Mouse (Mus musculus): ENCODE results near the gene Fer1l5. TPM values are rescaled to one million over a fixed set of nuclear protein-coding genes. Genes with fewer than 3 reads are reported as not detected.

Fer1l5 gene
- not detected for polyA plus RNA-seq (2014; fragmentation: Illumina TruSeq; extraction: RNeasy Lipid Tissue Mini Kit (QIAGEN cat#74804))

DNA sequence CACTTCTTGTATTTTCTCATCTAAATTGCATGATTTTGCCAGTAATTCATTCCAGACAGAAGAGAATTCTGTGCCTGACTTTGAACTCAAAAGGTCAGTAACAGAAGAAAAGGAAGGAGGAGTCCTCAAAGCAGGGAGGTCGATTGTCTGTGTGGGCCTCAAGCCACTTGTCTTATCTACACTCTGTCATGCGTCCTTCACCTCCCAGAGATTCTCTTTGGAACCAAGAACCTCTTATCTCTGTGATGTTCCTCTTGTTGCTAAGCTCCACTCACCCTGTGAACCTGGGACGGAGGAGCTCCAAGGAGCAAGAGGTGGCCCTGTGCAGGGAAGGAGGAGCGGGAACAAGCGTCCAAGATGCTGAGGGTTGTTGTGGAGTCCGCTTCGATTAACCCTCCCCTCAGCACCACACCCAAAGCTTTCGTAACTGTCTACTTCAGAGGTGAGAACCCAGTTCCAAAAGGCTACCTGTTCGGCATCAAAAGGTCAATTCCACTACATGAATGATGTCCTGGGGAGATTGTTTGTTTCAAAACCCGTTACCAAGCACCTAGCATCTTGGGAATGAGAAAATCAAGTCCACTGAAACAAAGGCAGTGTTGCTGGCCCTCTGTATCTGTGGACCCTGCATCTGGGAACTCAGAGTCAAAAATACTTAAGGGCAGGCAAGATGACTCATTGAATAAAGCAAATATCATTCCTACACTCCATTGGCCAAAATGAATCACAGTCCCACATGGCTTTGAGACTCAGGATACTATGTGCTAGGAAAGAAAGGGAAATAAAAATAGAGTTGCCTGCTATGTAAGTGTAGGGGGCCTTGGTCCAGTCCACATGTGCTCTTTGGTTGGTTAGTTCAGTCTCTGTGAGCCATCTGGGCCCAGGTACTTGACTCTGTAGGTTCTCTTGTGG is at the start of gene Fer1l5:
TSS of gene Fer1l5 (plus strand) at position 358 of the 912 bp plus-strand sequence.

GRCm38 (mm10) chr1:36368969-36369645 is 3.0 kb upstream of the Fer1l5 start, which contains the start of gene Kansl3:
Gene Kansl3, minus strand, starts transcription at chr1:36369181.

DNA sequence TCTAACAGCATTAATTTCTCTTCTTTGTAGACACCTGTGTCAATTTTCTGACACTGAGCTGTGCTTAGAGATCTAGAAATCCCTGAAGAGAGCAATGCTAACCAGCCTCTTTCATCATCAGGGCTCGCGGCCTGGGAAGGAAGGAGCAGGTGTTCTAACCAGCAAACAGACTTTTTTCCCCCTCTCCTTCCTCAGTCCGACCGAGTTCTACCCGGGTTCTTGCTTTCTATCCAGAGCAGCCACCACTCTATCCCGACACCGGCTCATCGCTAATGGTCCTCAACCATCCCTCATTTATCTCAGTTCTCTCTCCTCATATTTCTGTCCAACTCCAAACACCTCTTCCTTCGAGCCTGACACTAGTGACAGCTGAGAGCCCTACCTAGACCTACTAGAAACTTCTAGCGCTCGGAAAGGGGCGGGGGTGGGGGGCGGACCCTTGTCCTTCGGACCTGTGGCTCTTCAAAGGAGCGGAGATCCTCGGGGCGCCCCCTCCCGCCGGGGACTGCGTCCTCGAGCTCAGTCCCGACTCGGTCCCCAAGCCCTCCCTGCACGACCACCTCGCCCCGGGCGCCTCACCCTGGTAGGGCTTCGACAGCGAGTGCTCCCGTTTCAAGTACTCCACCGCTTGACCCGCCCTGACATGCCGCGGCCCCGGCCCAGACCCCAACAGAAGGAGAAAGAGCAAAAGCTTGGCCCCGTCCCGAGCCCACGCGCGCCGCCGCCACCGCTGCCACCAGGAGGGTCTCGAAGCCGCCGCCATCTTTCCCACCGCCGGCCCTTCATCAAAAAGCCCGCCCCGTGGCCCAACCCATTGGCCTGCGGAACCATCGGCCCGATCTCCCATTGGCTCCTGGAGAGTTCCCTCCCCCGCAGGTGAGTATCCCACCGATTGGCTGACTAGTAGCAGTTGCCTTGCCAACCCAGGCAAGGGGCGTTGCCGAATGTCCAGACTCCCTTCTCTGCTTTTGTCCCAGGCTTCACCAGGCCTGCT is 72.7 kb downstream of the Fer1l5 start, which contains the start of gene Lman2l:
TSS of gene Lman2l (minus strand) at position 801 of the 994 bp plus-strand sequence.

DNA sequence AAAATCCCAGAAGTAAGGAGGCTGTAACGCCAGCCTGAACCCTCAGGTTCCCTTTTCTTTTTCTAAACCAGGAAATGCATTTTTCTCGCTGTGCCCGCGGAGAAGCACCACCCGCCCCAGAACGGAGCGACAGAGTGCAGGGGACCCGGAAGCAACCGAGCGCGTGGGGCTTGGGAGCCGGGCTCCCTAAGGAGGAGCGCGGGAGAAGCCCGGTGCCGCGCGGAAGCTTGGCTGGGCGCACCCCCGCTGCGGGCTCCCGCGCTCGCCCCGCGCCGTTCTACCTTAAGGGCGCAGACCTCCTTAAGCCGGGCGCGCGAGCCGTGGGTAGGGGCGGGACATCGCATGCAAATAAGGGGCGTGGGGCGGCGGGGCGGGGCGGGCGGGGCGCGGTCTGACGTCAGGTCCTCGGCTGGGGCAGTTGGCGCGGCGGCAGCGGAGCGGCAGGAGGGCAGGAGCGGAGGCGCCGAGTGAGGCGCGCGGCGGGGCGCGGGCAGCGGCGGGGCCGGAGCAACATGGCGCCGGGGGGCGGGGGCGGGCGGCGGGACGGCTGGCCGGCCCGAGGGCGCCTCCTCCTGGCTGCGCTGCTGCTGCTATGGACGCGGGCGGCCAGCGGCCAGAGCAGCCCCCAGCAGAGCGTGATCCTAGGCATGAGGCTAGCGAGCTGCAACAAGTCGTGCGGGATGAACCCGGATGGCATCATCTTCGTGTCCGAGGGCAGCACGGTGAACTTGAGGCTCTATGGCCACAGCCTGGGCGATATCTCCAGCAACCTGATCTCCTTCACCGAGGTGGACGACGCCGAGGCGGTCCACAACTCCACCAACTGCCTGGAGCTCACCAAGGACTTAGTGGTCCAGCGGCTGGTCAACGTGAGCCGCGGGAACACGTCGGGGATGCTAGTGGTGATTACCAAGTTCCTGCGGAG is 99.4 kb downstream of the Fer1l5 start, which contains the start of gene Cnnm4:
TSS of gene Cnnm4 (plus strand) at position 440 of the 925 bp plus-strand sequence.

Other genes starting within 250 kb of the Fer1l5 start
- 125 TPM for gene Uggt1, start 127.6 kb upstream of the Fer1l5 start, polyA plus RNA-seq (2014; fragmentation: Illumina TruSeq; extraction: RNeasy Lipid Tissue Mini Kit (QIAGEN cat#74804))
- gene Neurl3, start 97.6 kb upstream of the Fer1l5 start, polyA plus RNA-seq (2014; fragmentation: Illumina TruSeq; extraction: RNeasy Lipid Tissue Mini Kit (QIAGEN cat#74804)): 6.1 TPM
- gene Arid5a, start 64.6 kb upstream of the Fer1l5 start, polyA plus RNA-seq (2014; fragmentation: Illumina TruSeq; extraction: RNeasy Lipid Tissue Mini Kit (QIAGEN cat#74804)): 0.11 TPM
- 11.5 TPM for gene Kansl3, start 3.1 kb upstream of the Fer1l5 start, polyA plus RNA-seq (2014; fragmentation: Illumina TruSeq; extraction: RNeasy Lipid Tissue Mini Kit (QIAGEN cat#74804))
- 10.6 TPM for gene Lman2l, start 73.0 kb downstream of the Fer1l5 start, polyA plus RNA-seq (2014; fragmentation: Illumina TruSeq; extraction: RNeasy Lipid Tissue Mini Kit (QIAGEN cat#74804))
- gene Cnnm4, start 99.3 kb downstream of the Fer1l5 start, polyA plus RNA-seq (2014; fragmentation: Illumina TruSeq; extraction: RNeasy Lipid Tissue Mini Kit (QIAGEN cat#74804)): 2.5 TPM
- gene Cnnm3, start 139.6 kb downstream of the Fer1l5 start, polyA plus RNA-seq (2014; fragmentation: Illumina TruSeq; extraction: RNeasy Lipid Tissue Mini Kit (QIAGEN cat#74804)): 11.2 TPM
- 1.1 TPM for gene Ankrd23, start 164.6 kb downstream of the Fer1l5 start, polyA plus RNA-seq (2014; fragmentation: Illumina TruSeq; extraction: RNeasy Lipid Tissue Mini Kit (QIAGEN cat#74804))
- not detected for gene Gm42417, start 167.1 kb downstream of the Fer1l5 start, polyA plus RNA-seq (2014; fragmentation: Illumina TruSeq; extraction: RNeasy Lipid Tissue Mini Kit (QIAGEN cat#74804))
- gene Ankrd39, start 175.2 kb downstream of the Fer1l5 start, polyA plus RNA-seq (2014; fragmentation: Illumina TruSeq; extraction: RNeasy Lipid Tissue Mini Kit (QIAGEN cat#74804)): 2.0 TPM
- gene Sema4c, start 186.1 kb downstream of the Fer1l5 start, polyA plus RNA-seq (2014; fragmentation: Illumina TruSeq; extraction: RNeasy Lipid Tissue Mini Kit (QIAGEN cat#74804)): 2.7 TPM